Mouse (Mus musculus) MEL (cell line): Measurements from ENCODE around the gene Pglyrp2. TPM values are rescaled to one million over a fixed set of nuclear protein-coding genes. Genes with fewer than 3 reads are reported as not detected.

ENCODE experiments used
- DNase-seq: peaks from one replicate; pipeline ENCODE4 v3.0.0; 2011; ENCODE audit warnings: low read depth, low spot score
- H3K27ac ChIP-seq: 2 replicates; pipeline ENCODE4 v1.5.1; 2012; ENCODE audit warnings: low read depth, mild to moderate bottlenecking, control low read depth, low read length, moderate library complexity; ENCODE audit not compliant: control insufficient read depth
- H3K27me3 ChIP-seq, 2 experiments: fragments of 150-350 bp in 1 of 2; sonication (generic) in 1 of 2; 2 replicates each; pipeline ENCODE4 v1.6.1; 2012; ENCODE audit warnings: low read length in 2 of 2, mild to moderate bottlenecking in 2 of 2, improper control_type of control experiment in 1 of 2, moderate library complexity in 1 of 2; ENCODE audit not compliant: insufficient read depth in 2 of 2, control insufficient read depth in 1 of 2
- H3K36me3 ChIP-seq, 2 experiments: 2 replicates each; pipeline ENCODE4 v1.6.1; 2012 to 2014; ENCODE audit warnings: low read length in 2 of 2, improper control_type of control experiment in 1 of 2, inconsistent platforms in 1 of 2, mild to moderate bottlenecking in 1 of 2; ENCODE audit not compliant: insufficient read depth in 2 of 2, control insufficient read depth in 1 of 2
- H3K4me1 ChIP-seq, 2 experiments: fragments of 150-350 bp in 1 of 2; sonication (generic) in 1 of 2; 2 replicates each; pipeline ENCODE4 v1.6.1; 2012; ENCODE audit warnings: low read length in 2 of 2, improper control_type of control experiment in 1 of 2, mild to moderate bottlenecking in 1 of 2; ENCODE audit not compliant: insufficient read depth in 2 of 2, control insufficient read depth in 1 of 2
- H3K4me3 ChIP-seq, 2 experiments: fragments of 150-350 bp in 1 of 2; sonication (generic) in 1 of 2; 2 replicates each; pipeline ENCODE4 v1.5.1; 2012; ENCODE audit warnings: low read depth in 2 of 2, low read length in 2 of 2, mild to moderate bottlenecking in 2 of 2, moderate library complexity in 2 of 2, control low read depth in 1 of 2, improper control_type of control experiment in 1 of 2; ENCODE audit not compliant: control insufficient read depth in 1 of 2, insufficient read depth in 1 of 2
- H3K79me2 ChIP-seq: 2 replicates; pipeline ENCODE4 v1.6.1; 2012; ENCODE audit warnings: mild to moderate bottlenecking, low read length, moderate library complexity; ENCODE audit not compliant: control insufficient read depth, poor library complexity, insufficient read depth
- H3K9ac ChIP-seq: 2 replicates; pipeline ENCODE4 v1.6.1; 2012; ENCODE audit warnings: low read depth, mild to moderate bottlenecking, control low read depth, low read length, moderate library complexity; ENCODE audit not compliant: control insufficient read depth, poor library complexity, severe bottlenecking
- H3K9me3 ChIP-seq: fragments of 150-350 bp; sonication (generic); replicated peaks from 2 replicates; pipeline ENCODE4 v1.6.1; 2012; ENCODE audit warnings: mild to moderate bottlenecking, low read length, improper control_type of control experiment, moderate library complexity; ENCODE audit not compliant: insufficient read depth
- CHD2 ChIP-seq: IDR thresholded peaks from 2 replicates; pipeline ENCODE4 v1.6.1; 2011; ENCODE audit warnings: low read length, improper control_type of control experiment
- CTCF ChIP-seq, 3 experiments: IDR thresholded peaks in 2 of 3; conservative IDR thresholded peaks in 1 of 3; 2 replicates each; pipeline ENCODE4 v1.5.1; 2011 to 2012; ENCODE audit warnings: low read length in 3 of 3, low read depth in 2 of 3, mild to moderate bottlenecking in 2 of 3, improper control_type of control experiment in 1 of 3, inconsistent platforms in 1 of 3, mixed read lengths in 1 of 3, moderate library complexity in 1 of 3; ENCODE audit not compliant: control insufficient read depth in 1 of 3, insufficient read depth in 1 of 3, poor library complexity in 1 of 3, severe bottlenecking in 1 of 3
- E2F4 ChIP-seq: IDR thresholded peaks from 2 replicates; pipeline ENCODE4 v1.6.1; 2011; ENCODE audit warnings: low read depth, low read length, improper control_type of control experiment, borderline replicate concordance
- ETS1 ChIP-seq: IDR thresholded peaks from 2 replicates; pipeline ENCODE4 v1.6.1; 2012; ENCODE audit warnings: low read depth, mild to moderate bottlenecking, inconsistent platforms, low read length, improper control_type of control experiment, moderate library complexity
- KAT2A ChIP-seq: conservative IDR thresholded peaks from 2 replicates; pipeline ENCODE4 v1.6.1; 2012; ENCODE audit warnings: low read depth, low read length, improper control_type of control experiment, inconsistent platforms
- MAX ChIP-seq: IDR thresholded peaks from 2 replicates; pipeline ENCODE4 v1.6.1; 2011; ENCODE audit warnings: low read length, improper control_type of control experiment
- MXI1 ChIP-seq: IDR thresholded peaks from 2 replicates; pipeline ENCODE4 v1.6.1; 2011; ENCODE audit warnings: mild to moderate bottlenecking, low read depth, low read length, improper control_type of control experiment
- MYB ChIP-seq: IDR thresholded peaks from 2 replicates; pipeline ENCODE4 v1.6.1; 2011; ENCODE audit warnings: mild to moderate bottlenecking, low read depth, low read length, improper control_type of control experiment
- POLR2AphosphoS5 ChIP-seq: IDR thresholded peaks from 2 replicates; pipeline ENCODE4 v1.6.1; 2012; ENCODE audit warnings: low read depth, borderline replicate concordance, mild to moderate bottlenecking, inconsistent platforms, low read length, moderate library complexity, mixed read lengths
- RAD21 ChIP-seq: IDR thresholded peaks from 2 replicates; pipeline ENCODE4 v1.6.1; 2011; ENCODE audit warnings: mild to moderate bottlenecking, low read depth, low read length, improper control_type of control experiment
- TAL1 ChIP-seq: IDR thresholded peaks from 2 replicates; pipeline ENCODE4 v1.6.1; 2012; ENCODE audit warnings: mild to moderate bottlenecking, inconsistent platforms, low read length, moderate library complexity, mixed read lengths
- UBTF ChIP-seq: IDR thresholded peaks from 2 replicates; pipeline ENCODE4 v1.6.1; 2012; ENCODE audit warnings: low read depth, mild to moderate bottlenecking, inconsistent platforms, low read length, improper control_type of control experiment, moderate library complexity, borderline replicate concordance; ENCODE audit not compliant: insufficient read depth
- ZKSCAN1 ChIP-seq: IDR thresholded peaks from 2 replicates; pipeline ENCODE4 v1.6.1; 2012; ENCODE audit warnings: low read depth, mild to moderate bottlenecking, inconsistent platforms, low read length, improper control_type of control experiment, moderate library complexity
- ZMIZ1 ChIP-seq: IDR thresholded peaks from 2 replicates; pipeline ENCODE4 v1.6.1; 2012; ENCODE audit warnings: low read depth, mild to moderate bottlenecking, inconsistent platforms, low read length, improper control_type of control experiment, moderate library complexity
- ZNF384 ChIP-seq: IDR thresholded peaks from 2 replicates; pipeline ENCODE4 v1.6.1; 2012; ENCODE audit warnings: low read depth, mild to moderate bottlenecking, inconsistent platforms, low read length, improper control_type of control experiment
- polyA plus RNA-seq, 2 experiments: library from polyadenylated mRNA; stranded (reverse) in 1 of 2; unstranded in 1 of 2; fragments of >175 nt in 1 of 2; fragments of >200 nt in 1 of 2; gene quantifications; 2 replicates each; pipeline versions ENCODE4 v1.2.1 to v1.2.4; 2012; ENCODE audit warnings: low replicate concordance in 2 of 2, low read depth in 1 of 2; ENCODE audit not compliant: insufficient read length in 2 of 2, insufficient read depth in 1 of 2, missing spikeins in 1 of 2
- total RNA-seq: library from RNA; depleted of rRNA; stranded (reverse); fragments of 300-350 nt; gene quantifications from 2 replicates; pipeline ENCODE4 v1.2.3, GENCODE M21; 2012

The Pglyrp2 gene
- total and polyA plus RNA-seq, 3 experiments: 1.8 to 3.5 TPM; not detected in 1

GRCm38 (mm10) chr17:32376475-32376874, 47.5 kb downstream of the Pglyrp2 start:
- no peak for DNase-seq
- no peaks in the 10 kb centered on the region for H3K79me2 ChIP-seq
- H3K36me3 ChIP-seq: no peaks in the 10 kb centered on the region
- H3K27ac ChIP-seq: no peak overlapping the region
- H3K4me1 ChIP-seq: no peaks in the 10 kb centered on the region
- no peaks in the 10 kb centered on the region for H3K9me3 ChIP-seq
- no peaks in the 10 kb centered on the region for H3K27me3 ChIP-seq
- no peak overlapping the region for H3K4me3 ChIP-seq
- no peak for TF ChIP-seq MXI1
- no peak for TF ChIP-seq ZKSCAN1
- no peak for TF ChIP-seq CHD2
- TF ChIP-seq ZMIZ1: no peak
- TF ChIP-seq KAT2A: no peak
- TF ChIP-seq ETS1: no peak
- TF ChIP-seq, all 39 proteins: peak for 0
- H3K9ac ChIP-seq: no peak overlapping the region

DNA sequence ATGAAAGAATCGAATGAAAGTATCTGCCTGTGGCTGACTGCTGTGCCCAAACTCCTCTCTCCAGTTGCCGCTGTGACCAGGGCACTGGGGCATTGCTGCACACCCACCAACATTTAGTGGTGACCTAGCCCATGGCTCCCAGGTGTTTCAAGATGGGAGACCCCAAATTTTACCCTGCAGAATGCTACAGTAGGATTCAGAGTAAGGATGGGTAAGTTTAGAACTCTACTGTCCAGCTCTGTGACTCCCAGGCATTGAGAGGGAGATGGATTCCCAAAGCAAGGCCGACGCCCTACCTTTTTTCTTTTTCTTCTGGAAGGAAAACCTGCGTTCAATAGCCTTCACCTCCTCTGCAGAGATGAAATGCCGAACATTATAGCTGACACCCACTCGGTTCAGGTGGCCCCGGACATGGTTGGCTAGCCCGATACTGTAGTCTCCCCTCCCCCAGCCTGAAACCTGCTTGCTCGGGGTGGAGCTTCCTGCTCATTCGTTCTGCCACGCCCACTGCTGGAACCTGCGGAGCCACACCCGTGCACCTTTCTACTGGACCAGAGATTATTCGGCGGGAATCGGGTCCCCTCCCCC, 54.9 kb downstream of the Pglyrp2 start:
- Histone ChIP-seq H3K79me2 (peaks cover 1% of the 10 kb centered on the region; the same call in 1 of the 2 replicates), H3K9ac (no peak overlapping the region), H3K36me3 (peaks cover 0 to 12% of the 10 kb centered on the region in 2 experiments; a peak in 2 of 4 replicates), H3K4me3 (no peak overlapping the region), H3K4me1 (peaks cover 5 to 13% of the 10 kb centered on the region in 2 experiments), H3K27ac (no peak overlapping the region), H3K9me3 (no peaks in the 10 kb centered on the region), H3K27me3 (no peaks in the 10 kb centered on the region)
- DNase-seq: no peak
- no peak for TF ChIP-seq CTCF (IDR thresholded peaks at IDR 0.05 in 2 of 3, conservative IDR thresholded peaks at IDR 0.05 in 1 of 3; ENCODE audit: control insufficient read depth in 1 of 3, insufficient read depth in 1 of 3, low read depth in 2 of 3, low read length in 3 of 3, poor library complexity in 1 of 3, severe bottlenecking in 1 of 3)
- TF ChIP-seq UBTF: no peak
- TF ChIP-seq ZNF384: no peak
- no peak for TF ChIP-seq MXI1
- no peak for TF ChIP-seq POLR2AphosphoS5
- no peak for TF ChIP-seq MYB
- no peak for TF ChIP-seq TAL1
- TF ChIP-seq RAD21: no peak
- no peak for TF ChIP-seq ZKSCAN1
- no peak for TF ChIP-seq MAX
- TF ChIP-seq E2F4: no peak
